Mouse (Mus musculus) G1E (cell line): ENCODE measurements around the gene Atoh7. TPM values are rescaled to one million over a fixed set of nuclear protein-coding genes. Genes with fewer than 3 reads are reported as not detected.

Experiments used
- ATAC-seq: 2 replicates; pipeline ENCODE4 v1.8.0; 2016; ENCODE audit warnings: mild to moderate bottlenecking; ENCODE audit not compliant: insufficient number of reproducible peaks, poor library complexity, low FRiP score, severe bottlenecking; ENCODE audit errors: extremely low read depth
- DNase-seq: peaks from one replicate; pipeline ENCODE4 v3.0.0; 2012; ENCODE audit warnings: low spot score
- H3K27me3 ChIP-seq: 2 replicates; pipeline ENCODE4 v1.6.1; 2012; ENCODE audit warnings: mild to moderate bottlenecking, low read length, inconsistent platforms; ENCODE audit not compliant: insufficient read depth
- H3K36me3 ChIP-seq: replicated peaks from 2 replicates; pipeline ENCODE3; 2012; ENCODE audit warnings: mild to moderate bottlenecking, inconsistent platforms
- H3K4me1 ChIP-seq: 2 replicates; pipeline ENCODE4 v1.6.1; 2012; ENCODE audit warnings: low read depth, low read length, inconsistent platforms, mixed read lengths; ENCODE audit not compliant: insufficient read depth
- H3K4me3 ChIP-seq: 2 replicates; pipeline ENCODE4 v1.5.1; 2012; ENCODE audit warnings: low read depth, mild to moderate bottlenecking, inconsistent platforms, low read length, moderate library complexity, mixed read lengths
- H3K9me3 ChIP-seq: replicated peaks from 2 replicates; pipeline ENCODE4 v1.6.1; 2012; ENCODE audit warnings: inconsistent platforms
- CTCF ChIP-seq: IDR thresholded peaks from 2 replicates; pipeline ENCODE4 v1.5.1; 2012; ENCODE audit warnings: low read depth, low read length, inconsistent platforms, mixed read lengths
- GATA1 ChIP-seq: IDR thresholded peaks from 2 replicates; pipeline ENCODE4 v1.6.1; 2012; ENCODE audit warnings: borderline replicate concordance, low read length, inconsistent platforms, mixed read lengths
- GATA2 ChIP-seq: IDR thresholded peaks from 2 replicates; pipeline ENCODE4 v1.6.1; 2012; ENCODE audit warnings: low read depth, low read length, inconsistent platforms, borderline replicate concordance
- POLR2AphosphoS5 ChIP-seq: IDR thresholded peaks from 2 replicates; pipeline ENCODE4 v1.6.1; 2012; ENCODE audit warnings: low read depth, low read length, inconsistent platforms; ENCODE audit not compliant: insufficient replicate concordance
- TAL1 ChIP-seq: conservative IDR thresholded peaks from 2 replicates; pipeline ENCODE4 v1.6.1; 2012; ENCODE audit warnings: low read depth, low read length, inconsistent platforms, mixed read lengths
- polyA plus RNA-seq: library from polyadenylated mRNA; stranded (reverse); fragments of >175 nt; gene quantifications from 2 replicates; pipeline ENCODE4 v1.2.3, GENCODE M21; 2012
- total RNA-seq, 2 experiments: library from RNA; stranded (forward) in 1 of 2; stranded (reverse) in 1 of 2; fragments of 200-1000 nt in 1 of 2; fragments of >200 nt in 1 of 2; fragmentation: Nextera tagmentation in 1 of 2; gene quantifications; 2 replicates each; pipeline ENCODE4 v1.2.3; 2014 to 2017

Atoh7 gene
- total and polyA plus RNA-seq, 3 experiments = not detected

DNA sequence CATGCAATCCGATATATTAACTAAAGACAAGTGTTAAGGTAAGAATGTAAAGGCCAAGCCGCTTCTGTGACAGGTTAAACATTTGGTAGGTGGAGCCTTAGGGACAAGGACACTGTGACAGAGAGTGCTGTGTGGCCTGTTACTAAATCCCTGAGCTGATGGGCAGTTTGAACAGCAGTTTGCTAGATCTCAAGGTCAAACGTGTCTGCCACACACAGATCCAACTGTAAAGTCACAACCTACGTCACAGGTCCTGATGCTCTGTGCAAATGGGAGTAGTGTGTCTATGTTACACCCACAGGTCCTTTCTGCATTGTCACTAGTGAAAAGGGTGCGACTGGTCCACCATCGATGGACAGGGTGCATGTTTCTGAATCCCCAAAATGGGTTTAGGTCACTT is 32.9 kb downstream of the Atoh7 start:
- H3K4me3 ChIP-seq = no peak overlapping the region
- no peak for ATAC-seq
- TF ChIP-seq GATA2 (no peak), GATA1 (no peak), POLR2AphosphoS5 (no peak), TAL1 (no peak), CTCF (no peak)

DNA sequence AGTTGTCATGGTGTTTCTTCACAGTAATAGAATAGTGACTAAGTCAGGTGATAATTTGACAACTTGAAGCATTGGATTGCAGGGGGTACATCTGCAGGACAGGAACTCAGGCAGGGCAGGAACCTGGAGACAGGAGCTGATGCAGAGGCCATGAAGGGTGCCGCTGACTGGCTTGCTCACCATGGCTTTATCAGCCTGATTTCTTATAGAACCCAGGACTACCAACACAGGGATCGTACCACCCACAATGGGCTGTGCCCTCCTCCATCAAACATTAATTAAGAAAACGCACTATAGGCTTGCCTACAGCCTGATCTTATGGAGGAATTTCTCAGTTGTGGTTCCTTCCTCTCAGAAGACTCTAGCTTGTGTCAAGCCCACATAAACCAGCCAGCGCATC is 33.9 kb downstream of the Atoh7 start:
- H3K4me1 ChIP-seq = no peaks in the 10 kb centered on the region
- H3K9me3 ChIP-seq = no peaks in the 10 kb centered on the region
- H3K36me3 ChIP-seq = no peaks in the 10 kb centered on the region
- TF ChIP-seq POLR2AphosphoS5 = no peak
- no peak for TF ChIP-seq GATA2
- no peaks in the 10 kb centered on the region for H3K27me3 ChIP-seq
- no peak for ATAC-seq
- DNase-seq = no peak
- H3K4me3 ChIP-seq = no peak overlapping the region

More for the DNA sequence above, 32.9 kb downstream of the Atoh7 start:
- Histone ChIP-seq H3K36me3 (no peaks in the 10 kb centered on the region), H3K4me1 (no peaks in the 10 kb centered on the region), H3K27me3 (no peaks in the 10 kb centered on the region), H3K9me3 (no peaks in the 10 kb centered on the region)
- no peak for DNase-seq

DNA sequence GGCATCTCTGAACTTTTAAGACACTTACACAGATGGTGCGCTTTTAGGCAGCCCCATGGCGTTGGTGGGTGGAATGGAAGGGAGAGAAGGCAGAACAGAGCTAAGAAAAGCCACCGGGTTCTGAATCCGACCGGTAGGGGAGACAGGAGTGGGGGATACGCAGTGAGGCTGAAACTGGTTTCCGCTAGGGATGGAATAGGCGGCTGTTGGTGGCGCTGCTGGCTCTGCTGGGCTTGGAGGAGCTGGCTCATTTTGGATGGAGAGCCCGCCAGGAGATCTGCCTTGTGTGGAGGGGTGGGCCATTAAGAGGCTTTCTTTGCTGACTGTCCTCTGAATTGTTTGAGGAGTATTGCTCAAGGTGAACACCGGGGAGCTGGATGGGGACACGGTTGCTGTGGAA is 36.2 kb downstream of the Atoh7 start:
- H3K27me3 ChIP-seq = no peaks in the 10 kb centered on the region
- no peaks in the 10 kb centered on the region for H3K36me3 ChIP-seq
- no peak for TF ChIP-seq POLR2AphosphoS5
- no peak for TF ChIP-seq TAL1
- TF ChIP-seq GATA2 = no peak
- no peak for TF ChIP-seq CTCF
- TF ChIP-seq GATA1 = no peak
- no peaks in the 10 kb centered on the region for H3K4me1 ChIP-seq
- DNase-seq (no peak), ATAC-seq (no peak)
- no peaks in the 10 kb centered on the region for H3K9me3 ChIP-seq
- no peak overlapping the region for H3K4me3 ChIP-seq

DNA sequence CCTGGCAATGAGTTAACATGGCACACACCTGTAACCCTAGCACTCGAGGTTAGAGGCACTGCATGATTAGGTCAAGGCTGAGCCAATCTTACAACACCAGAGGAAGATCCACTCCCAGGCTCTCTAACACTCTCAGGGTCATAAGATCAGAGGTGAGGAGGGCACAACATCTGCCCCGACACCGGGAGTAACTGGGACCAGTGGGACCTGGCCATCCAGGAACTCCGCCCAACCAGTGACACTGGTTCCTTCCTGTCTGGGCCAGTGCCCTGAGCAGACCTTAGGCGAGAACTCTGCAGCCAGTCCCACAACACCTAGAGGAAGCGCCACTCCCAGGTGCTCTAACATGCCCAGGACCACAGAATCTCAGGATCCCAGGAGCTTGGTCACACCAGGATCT is 37.0 kb downstream of the Atoh7 start:
- no peak for ATAC-seq
- TF ChIP-seq GATA1 (no peak), CTCF (no peak), GATA2 (no peak)

DNA sequence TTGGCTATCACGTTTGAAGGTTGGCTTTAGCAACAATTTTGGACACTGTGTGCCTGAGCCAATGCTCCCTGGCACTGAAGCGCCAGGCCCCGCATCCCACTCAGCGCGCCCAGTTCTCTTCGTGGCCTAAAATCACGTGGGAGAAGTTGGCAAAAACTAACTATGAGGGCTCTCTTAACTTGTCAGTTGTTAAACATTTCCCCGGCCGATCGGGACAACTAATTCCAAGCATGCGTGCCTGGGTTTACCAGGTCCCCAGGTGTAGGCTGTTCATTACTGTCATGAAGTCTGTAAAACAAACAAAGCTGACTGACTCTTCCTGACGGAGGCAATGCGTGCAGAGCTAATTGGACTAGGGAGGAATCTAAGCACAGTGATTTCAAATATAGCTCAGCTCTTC is 43.2 kb downstream of the Atoh7 start:
- Histone ChIP-seq H3K36me3 (no peaks in the 10 kb centered on the region), H3K4me3 (no peak overlapping the region), H3K9me3 (no peaks in the 10 kb centered on the region), H3K4me1 (no peaks in the 10 kb centered on the region), H3K27me3 (no peaks in the 10 kb centered on the region)
- DNase-seq (no peak), ATAC-seq (no peak)
- TF ChIP-seq GATA1 = no peak
- no peak for TF ChIP-seq TAL1
- no peak for TF ChIP-seq POLR2AphosphoS5
- no peak for TF ChIP-seq GATA2
- TF ChIP-seq CTCF = no peak

More for the DNA sequence above, 37.0 kb downstream of the Atoh7 start:
- no peak for DNase-seq
- Histone ChIP-seq H3K27me3 (no peaks in the 10 kb centered on the region), H3K9me3 (no peaks in the 10 kb centered on the region), H3K4me3 (no peak overlapping the region), H3K36me3 (no peaks in the 10 kb centered on the region), H3K4me1 (no peaks in the 10 kb centered on the region)

Other genes with a start within 250 kb of the Atoh7 start
- gene Tet1, start 190.7 kb upstream of the Atoh7 start, total RNA-seq (2014; fragmentation: Nextera tagmentation) = not detected in 2 replicates
- gene Tet1, start 190.7 kb upstream of the Atoh7 start, total RNA-seq (2017) = 0.29 and 0.44 TPM in 2 replicates
- gene Tet1, start 190.7 kb upstream of the Atoh7 start, polyA plus RNA-seq = not detected in 2 replicates
- 14.0 and 14.7 TPM in 2 replicates for gene Slc25a16, start 179.0 kb upstream of the Atoh7 start, total RNA-seq (2014; fragmentation: Nextera tagmentation)
- gene Slc25a16, start 179.0 kb upstream of the Atoh7 start, total RNA-seq (2017) = 12.1 and 14.2 TPM in 2 replicates
- 7.2 and 9.7 TPM in 2 replicates for gene Slc25a16, start 179.0 kb upstream of the Atoh7 start, polyA plus RNA-seq
- 21.3 and 25.4 TPM in 2 replicates for gene Dna2, start 152.6 kb upstream of the Atoh7 start, total RNA-seq (2014; fragmentation: Nextera tagmentation)
- gene Dna2, start 152.6 kb upstream of the Atoh7 start, total RNA-seq (2017) = 21.4 and 24.5 TPM in 2 replicates
- gene Dna2, start 152.6 kb upstream of the Atoh7 start, polyA plus RNA-seq = 8.0 and 9.6 TPM in 2 replicates
- gene Rufy2, start 119.4 kb upstream of the Atoh7 start, total RNA-seq (2014; fragmentation: Nextera tagmentation) = 4.7 and 6.5 TPM in 2 replicates
- gene Rufy2, start 119.4 kb upstream of the Atoh7 start, total RNA-seq (2017) = 5.8 and 5.9 TPM in 2 replicates
- gene Rufy2, start 119.4 kb upstream of the Atoh7 start, polyA plus RNA-seq = 0.47 and 0.57 TPM in 2 replicates
- gene Hnrnph3, start 75.4 kb upstream of the Atoh7 start, total RNA-seq (2014; fragmentation: Nextera tagmentation) = 12.2 and 26.2 TPM in 2 replicates
- 16.9 and 28.8 TPM in 2 replicates for gene Hnrnph3, start 75.4 kb upstream of the Atoh7 start, total RNA-seq (2017)
- 7.3 and 7.8 TPM in 2 replicates for gene Hnrnph3, start 75.4 kb upstream of the Atoh7 start, polyA plus RNA-seq
- gene Pbld2, start 75.3 kb upstream of the Atoh7 start, total RNA-seq (2014; fragmentation: Nextera tagmentation) = not detected in 2 replicates
- gene Pbld2, start 75.3 kb upstream of the Atoh7 start, total RNA-seq (2017) = 0.23 TPM in 1 of 2 replicates, not detected in the other
- not detected in 2 replicates for gene Pbld2, start 75.3 kb upstream of the Atoh7 start, polyA plus RNA-seq
- not detected in 2 replicates for gene Pbld1, start 39.5 kb upstream of the Atoh7 start, total RNA-seq (2014; fragmentation: Nextera tagmentation)
- gene Pbld1, start 39.5 kb upstream of the Atoh7 start, total RNA-seq (2017) = 0.33 and 0.41 TPM in 2 replicates
- gene Pbld1, start 39.5 kb upstream of the Atoh7 start, polyA plus RNA-seq = not detected in 2 replicates
- not detected in 2 replicates for gene Mypn, start 104.3 kb downstream of the Atoh7 start, total RNA-seq (2014; fragmentation: Nextera tagmentation)
- not detected in 2 replicates for gene Mypn, start 104.3 kb downstream of the Atoh7 start, total RNA-seq (2017)
- gene Mypn, start 104.3 kb downstream of the Atoh7 start, polyA plus RNA-seq = not detected in 2 replicates
- 45.9 and 62.3 TPM in 2 replicates for gene Herc4, start 144.2 kb downstream of the Atoh7 start, total RNA-seq (2014; fragmentation: Nextera tagmentation)
- gene Herc4, start 144.2 kb downstream of the Atoh7 start, total RNA-seq (2017) = 32.7 and 32.9 TPM in 2 replicates
- gene Herc4, start 144.2 kb downstream of the Atoh7 start, polyA plus RNA-seq = 5.8 and 6.7 TPM in 2 replicates